Mouse (Mus musculus) spleen, adult 2 months (tissue): ENCODE results near the gene Smyd5.

Source experiments
- CTCF ChIP-seq: fragments of 200-500 bp; IDR thresholded peaks from 2 replicates; pipeline ENCODE4 v1.5.1; 2011; ENCODE audit warnings: mild to moderate bottlenecking, inconsistent platforms; ENCODE audit not compliant: insufficient read depth, insufficient read length, insufficient replicate concordance; ENCODE audit errors: extremely low read depth
- POLR2A ChIP-seq: fragments of 200-500 bp; IDR thresholded peaks from 2 replicates; pipeline ENCODE4 v1.6.1; 2011; ENCODE audit warnings: low read depth, low read length, inconsistent platforms

- TF ChIP-seq POLR2A = no peak
- TF ChIP-seq CTCF = no peak
These were observed at the start of gene Smyd5 for GRCm38 (mm10) chr6:85431842-85432431.
